Mouse (Mus musculus) heart, postnatal 0 days (tissue): Measurements from ENCODE around the gene Psmd1. TPM values are rescaled to one million over a fixed set of nuclear protein-coding genes. Genes with fewer than 3 reads are reported as not detected.

Experiments
- ATAC-seq: fragments of 200-750 bp; cut with Nextera tagmentation; 2 replicates; pipeline ENCODE4 v1.8.0; 2017; ENCODE audit warnings: low read depth, moderate number of reproducible peaks, moderate library complexity; ENCODE audit not compliant: insufficient read depth
- DNase-seq: peaks from one replicate; pipeline ENCODE4 v3.0.0-alpha.2; 2016; ENCODE audit warnings: low spot score
- H3K27ac ChIP-seq: fragments of 300-500 bp; sonication (generic); 2 replicates; pipeline ENCODE4 v1.5.1; 2014; ENCODE audit warnings: low read depth, mild to moderate bottlenecking
- H3K27me3 ChIP-seq: fragments of 300-500 bp; sonication (generic); 2 replicates; pipeline ENCODE4 v1.6.1; 2014; ENCODE audit warnings: low read length, mixed read lengths; ENCODE audit not compliant: control insufficient read depth, insufficient read depth
- H3K36me3 ChIP-seq: fragments of 300-500 bp; sonication (generic); replicated peaks from 2 replicates; pipeline ENCODE4 v1.6.1; 2014; ENCODE audit warnings: low read length, mixed read lengths; ENCODE audit not compliant: control insufficient read depth, insufficient read depth
- H3K4me1 ChIP-seq: fragments of 300-500 bp; sonication (generic); 2 replicates; pipeline ENCODE4 v1.6.1; 2014; ENCODE audit warnings: antibody characterized with exemption; ENCODE audit not compliant: control insufficient read depth, insufficient read depth
- H3K4me2 ChIP-seq: fragments of 300-500 bp; sonication (generic); 2 replicates; pipeline ENCODE4 v1.6.1; 2014; ENCODE audit warnings: low read depth, mild to moderate bottlenecking, low read length, moderate library complexity
- H3K4me3 ChIP-seq: fragments of 300-500 bp; sonication (generic); 2 replicates; pipeline ENCODE4 v1.5.1; 2014; ENCODE audit warnings: low read depth, low read length
- H3K9ac ChIP-seq: fragments of 300-500 bp; sonication (generic); replicated peaks from 2 replicates; pipeline ENCODE4 v1.6.1; 2014; ENCODE audit warnings: low read depth, low read length, mixed read lengths
- H3K9me3 ChIP-seq: fragments of 300-500 bp; sonication (generic); replicated peaks from 2 replicates; pipeline ENCODE4 v1.6.1; 2016; ENCODE audit warnings: low read length; ENCODE audit not compliant: control insufficient read depth
- CTCF ChIP-seq: IDR thresholded peaks from 2 replicates; pipeline ENCODE4 v1.5.1; 2016; ENCODE audit warnings: antibody characterized with exemption, control low read depth, low read depth
- EP300 ChIP-seq: IDR thresholded peaks from 2 replicates; pipeline ENCODE4 v1.6.1; 2016; ENCODE audit warnings: antibody characterized with exemption, low read depth
- WGBS: fragments of 180-500 bp; shearing (Covaris S2); extraction: QIAGEN DNeasy Blood & Tissue Kit; methylation state at CpG from one replicate; pipeline ENCODE4 v1.1.7; 2014; 5-methylcytosine and 5-hydroxymethylcytosine counted together
- polyA plus RNA-seq: library from polyadenylated mRNA; unstranded; fragments of >200 nt; fragmentation: Nextera tagmentation; extraction: Ambion mirVana; gene quantifications from 2 replicates; pipeline ENCODE4 v1.2.1, GENCODE M21; 2015
- total RNA-seq: library from RNA; depleted of rRNA; stranded (reverse); fragments of >200 nt; gene quantifications from 2 replicates; pipeline ENCODE4 v1.2.3, GENCODE M21; 2014; ENCODE audit warnings: low replicate concordance

The Psmd1 gene
- total and polyA plus RNA-seq, 2 experiments from 2014 or later: 101 to 116 TPM

DNA sequence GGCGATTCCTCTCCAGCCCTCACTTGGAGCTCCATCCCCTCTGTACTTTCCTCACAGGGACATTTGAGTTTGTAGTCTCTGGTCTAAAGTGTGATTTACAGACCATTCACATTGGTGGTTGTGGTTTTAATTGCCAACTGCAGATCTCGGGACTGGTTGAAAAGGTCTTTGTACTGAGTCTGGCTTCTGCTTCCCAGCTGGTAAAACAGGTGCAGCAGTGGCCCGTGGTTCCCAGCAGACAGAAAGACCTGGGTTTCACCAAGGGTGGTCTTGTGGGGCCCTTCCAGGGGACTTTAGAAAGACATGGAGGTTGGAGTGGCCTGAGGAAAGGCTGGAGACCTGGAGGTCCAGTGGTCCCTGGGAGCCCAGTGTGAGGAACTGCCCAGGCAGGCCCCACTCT, 9.2 kb upstream of the Psmd1 start:
- WGBS: 60% methylated on average over 3 of the region's 3 CpGs
- no peak overlapping the region for H3K4me3 ChIP-seq
- no peak for DNase-seq

DNA sequence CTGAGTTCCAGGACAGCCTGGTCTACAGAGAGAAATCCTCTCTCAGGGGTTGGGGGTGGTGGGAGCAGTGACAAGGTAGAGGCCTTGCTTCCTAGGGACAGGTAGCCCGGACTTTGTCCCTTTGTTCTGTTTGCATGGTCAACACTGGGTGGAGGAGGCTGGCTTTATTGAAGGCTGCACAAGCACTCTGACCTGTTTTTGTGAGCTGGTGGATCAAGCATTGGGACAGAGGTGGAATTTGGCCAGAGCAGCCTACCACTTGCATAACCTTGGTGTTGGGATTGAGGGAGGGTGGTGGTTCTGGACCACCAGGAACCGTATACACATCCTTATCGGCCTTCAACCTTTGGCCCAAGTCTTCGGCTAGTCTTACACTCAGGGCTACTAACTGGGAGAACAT, 7.9 kb upstream of the Psmd1 start:
- Histone ChIP-seq H3K9ac (no peak overlapping the region), H3K4me1 (peaks cover 7% of the 10 kb centered on the region; the same call in 1 of the 2 replicates), H3K27ac (no peak overlapping the region), H3K36me3 (no peaks in the 10 kb centered on the region), H3K9me3 (no peaks in the 10 kb centered on the region), H3K27me3 (no peaks in the 10 kb centered on the region), H3K4me3 (no peak overlapping the region), H3K4me2 (no peak overlapping the region)
- 86% methylated on average over 4 of the region's 4 CpGs for WGBS
- ATAC-seq: no peak
- TF ChIP-seq CTCF (no peak), EP300 (no peak)
- no peak for DNase-seq

More for the DNA sequence above, 9.2 kb upstream of the Psmd1 start:
- no peaks in the 10 kb centered on the region for H3K9me3 ChIP-seq
- H3K36me3 ChIP-seq: no peaks in the 10 kb centered on the region
- peaks cover 7% of the 10 kb centered on the region; the same call in 1 of the 2 replicates for H3K4me1 ChIP-seq
- no peaks in the 10 kb centered on the region for H3K27me3 ChIP-seq
- H3K27ac ChIP-seq: no peak overlapping the region
- no peak for ATAC-seq
- no peak overlapping the region for H3K4me2 ChIP-seq
- no peak overlapping the region for H3K9ac ChIP-seq
- TF ChIP-seq EP300 (no peak), CTCF (no peak)

DNA sequence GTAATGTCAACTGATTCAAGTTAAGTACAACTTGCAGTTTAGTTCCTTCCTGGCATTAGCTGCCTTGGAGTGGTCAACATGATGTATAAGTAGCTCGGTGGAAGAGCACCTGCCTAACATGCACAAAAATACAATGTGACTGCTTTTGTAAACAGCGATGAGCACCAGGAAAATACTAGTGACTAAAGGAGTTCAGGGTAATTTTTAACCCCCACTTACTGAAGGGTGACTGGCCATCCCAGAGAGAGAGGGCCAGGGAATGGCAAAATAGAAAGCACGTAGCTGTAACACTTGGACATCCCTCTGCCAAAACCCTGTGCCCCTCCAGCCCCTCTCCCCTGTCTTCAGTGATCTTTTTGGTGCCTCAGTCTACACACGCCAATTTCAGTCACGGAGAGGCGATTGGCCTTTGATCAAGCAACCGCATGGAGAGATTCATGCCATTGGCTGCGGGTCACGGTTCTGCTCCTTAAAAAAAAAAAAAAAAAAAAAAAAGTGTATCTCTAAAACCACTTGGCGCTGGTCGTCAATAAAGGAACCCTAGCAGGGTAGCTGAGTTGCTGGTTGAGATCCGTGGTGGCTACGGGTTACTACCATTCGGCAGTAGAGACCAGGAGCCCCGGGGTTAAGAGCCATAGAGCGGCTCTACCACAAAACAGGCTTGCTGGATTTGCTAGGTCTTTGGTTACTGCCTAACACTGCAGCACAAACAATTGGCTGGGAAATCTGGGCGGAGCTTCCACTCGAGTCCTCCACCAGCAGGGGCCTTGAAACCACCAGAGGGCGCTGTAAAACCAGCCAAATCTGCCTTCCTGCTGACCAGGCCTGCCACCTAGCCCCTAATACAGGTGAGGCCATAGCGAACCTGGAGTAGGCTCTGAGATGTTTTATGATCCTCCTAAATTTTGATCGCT, 5.1 kb upstream of the Psmd1 start:
- no peaks in the 10 kb centered on the region for H3K36me3 ChIP-seq
- H3K4me2 ChIP-seq: peak overlapping the region; percentile 71
- no peaks in the 10 kb centered on the region for H3K9me3 ChIP-seq
- peak; percentile 83 for ATAC-seq
- peak overlapping the region; percentile 54; the same call in 1 of the 2 replicates for H3K9ac ChIP-seq
- peak overlapping the region; percentile 42 for H3K4me3 ChIP-seq
- no peaks in the 10 kb centered on the region for H3K27me3 ChIP-seq
- WGBS: 10% methylated on average over 21 of the region's 21 CpGs
- TF ChIP-seq EP300 (no peak), CTCF (peak; percentile 86)
- peak overlapping the region; percentile 22; the same call in 1 of the 2 replicates for H3K27ac ChIP-seq
- DNase-seq: peak; percentile 88
- H3K4me1 ChIP-seq: no peaks in the 10 kb centered on the region

DNA sequence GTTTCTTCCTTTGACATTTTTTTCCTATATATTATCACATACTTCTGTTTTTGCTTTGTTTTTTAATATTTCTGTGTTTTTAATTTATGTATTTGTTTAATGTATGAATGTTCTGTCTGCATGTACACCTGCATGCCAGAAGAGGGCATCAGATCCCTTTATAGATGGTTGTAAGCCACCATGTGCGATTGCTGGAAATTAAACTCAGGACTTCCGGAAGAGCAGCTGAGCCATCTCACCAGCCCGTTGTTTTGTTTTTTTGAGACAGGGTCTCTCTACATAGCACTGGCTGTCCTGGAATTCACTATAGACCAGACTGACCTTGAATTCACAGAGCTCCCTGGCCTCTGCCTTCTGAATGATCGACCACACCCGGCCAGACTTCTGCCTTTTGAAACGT, 1.7 kb upstream of the Psmd1 start:
- Histone ChIP-seq H3K36me3 (no peaks in the 10 kb centered on the region), H3K9me3 (no peaks in the 10 kb centered on the region), H3K4me1 (peaks cover 13% of the 10 kb centered on the region), H3K27ac (no peak overlapping the region), H3K4me3 (no peak overlapping the region), H3K9ac (no peak overlapping the region), H3K27me3 (no peaks in the 10 kb centered on the region), H3K4me2 (no peak overlapping the region)
- no peak for DNase-seq
- no peak for ATAC-seq
- TF ChIP-seq CTCF (no peak), EP300 (no peak)
- WGBS: 83% methylated on average over 6 of the region's 6 CpGs

DNA sequence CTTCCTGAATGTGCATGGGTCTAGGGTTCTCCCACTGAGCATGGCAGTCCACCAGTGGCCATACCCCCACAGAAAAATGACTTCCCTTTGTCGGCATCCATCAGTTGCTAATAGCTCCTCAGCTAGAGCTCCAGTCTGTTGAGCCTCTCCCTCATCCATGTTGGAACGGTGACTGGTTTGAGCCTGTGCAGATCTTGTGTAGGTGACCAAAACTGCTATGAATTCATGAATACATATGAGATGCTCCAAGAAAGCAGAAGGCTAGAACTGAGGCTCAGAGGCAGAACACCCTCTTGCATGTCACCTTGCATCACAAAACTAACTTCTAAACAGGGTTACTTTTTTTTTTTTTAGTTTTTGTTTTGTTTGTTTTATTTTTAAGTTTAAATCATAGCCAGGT, 12.4 kb downstream of the Psmd1 start:
- H3K4me1 ChIP-seq: no peaks in the 10 kb centered on the region
- DNase-seq (no peak), ATAC-seq (no peak)
- H3K36me3 ChIP-seq: peaks cover 67% of the 10 kb centered on the region
- no peaks in the 10 kb centered on the region for H3K9me3 ChIP-seq
- H3K27me3 ChIP-seq: no peaks in the 10 kb centered on the region
- TF ChIP-seq EP300: no peak
- TF ChIP-seq CTCF: no peak
- WGBS: 96% methylated on average over 2 of the region's 2 CpGs
- no peak overlapping the region for H3K4me3 ChIP-seq
- H3K9ac ChIP-seq: no peak overlapping the region
- H3K27ac ChIP-seq: no peak overlapping the region
- no peak overlapping the region for H3K4me2 ChIP-seq

DNA sequence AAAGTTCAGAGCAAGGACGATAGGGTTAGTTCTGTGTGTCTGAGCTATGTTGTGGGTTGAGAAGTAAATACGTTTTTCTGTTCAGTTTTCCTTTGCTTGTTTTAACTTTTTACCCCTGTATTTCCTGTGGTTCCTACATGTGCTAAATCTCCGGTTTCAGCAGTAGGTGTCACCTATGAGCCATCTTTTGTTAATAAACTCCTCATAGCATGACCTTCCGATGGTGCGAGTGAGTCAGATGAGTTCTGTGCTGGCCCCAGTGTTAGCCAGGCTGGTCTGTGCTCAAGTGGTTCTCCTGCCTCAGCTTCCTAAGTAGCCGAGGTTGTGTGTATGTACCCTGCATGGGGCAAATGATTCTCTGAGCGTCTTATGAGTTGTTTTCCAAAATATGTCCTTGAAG, 30.2 kb downstream of the Psmd1 start:
- no peak overlapping the region for H3K4me2 ChIP-seq
- ATAC-seq (no peak), DNase-seq (no peak)
- no peak overlapping the region for H3K27ac ChIP-seq
- H3K27me3 ChIP-seq: no peaks in the 10 kb centered on the region
- H3K9ac ChIP-seq: no peak overlapping the region
- H3K36me3 ChIP-seq: peaks cover 67% of the 10 kb centered on the region
- no peak for TF ChIP-seq CTCF
- no peak for TF ChIP-seq EP300
- no peaks in the 10 kb centered on the region for H3K4me1 ChIP-seq
- no peak overlapping the region for H3K4me3 ChIP-seq
- WGBS: 79% methylated on average over 7 of the region's 7 CpGs
- H3K9me3 ChIP-seq: no peaks in the 10 kb centered on the region
